Mouse (Mus musculus) CD8-positive naive resting alpha-beta T cell, adult 2 months (primary cell): ENCODE data around the gene Rbp1.

Experiments used
- DNase-seq, 2 experiments: peaks; one replicate each; pipeline ENCODE4 v3.0.0; 2022; ENCODE audit warnings: low read depth in 2 of 2, low spot score in 2 of 2

Gene Rbp1

DNA sequence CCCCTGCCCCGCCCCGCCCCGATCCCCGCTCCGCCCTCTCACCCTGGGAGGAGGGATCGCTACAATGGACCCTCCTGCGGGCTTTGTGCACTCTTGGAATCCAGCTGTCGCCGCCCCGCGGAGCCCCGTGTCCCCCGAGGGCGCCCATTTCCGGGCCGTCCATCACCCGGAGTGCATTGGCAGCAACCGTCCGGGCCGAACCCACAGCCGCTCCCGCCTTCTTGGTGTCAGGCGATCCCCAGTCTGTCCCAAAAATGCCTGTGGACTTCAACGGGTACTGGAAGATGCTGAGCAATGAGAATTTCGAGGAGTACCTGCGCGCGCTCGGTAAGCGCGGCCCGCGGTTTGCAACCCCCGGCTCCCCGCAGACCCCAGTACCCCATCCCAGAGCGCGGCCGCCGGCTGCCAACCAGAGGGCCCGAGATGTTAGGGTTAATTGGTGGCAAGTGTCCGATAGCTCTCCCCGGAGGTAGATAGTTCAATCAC, 2.0 kb downstream of the Rbp1 start:
- no peak for DNase-seq

DNA sequence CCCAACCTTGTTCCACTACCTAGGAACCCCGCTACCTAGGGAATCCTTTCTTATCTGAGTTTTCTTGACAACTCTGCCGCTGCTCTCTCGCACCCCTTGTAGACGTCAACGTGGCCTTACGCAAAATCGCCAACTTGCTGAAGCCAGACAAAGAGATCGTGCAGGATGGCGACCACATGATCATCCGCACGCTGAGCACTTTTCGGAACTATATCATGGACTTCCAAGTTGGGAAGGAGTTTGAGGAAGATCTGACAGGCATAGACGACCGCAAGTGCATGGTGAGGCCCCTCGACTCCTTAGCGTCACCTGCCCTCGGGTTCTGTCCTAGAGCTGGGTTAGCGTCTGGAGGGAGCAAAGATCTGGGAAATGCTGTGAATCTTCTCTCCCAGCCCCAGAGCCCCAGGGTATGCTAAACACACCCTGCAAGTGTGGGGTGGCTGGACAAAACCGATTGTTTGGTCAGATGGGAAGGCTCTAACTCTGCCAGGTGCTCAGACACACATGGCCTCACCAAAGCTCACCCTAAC, 2.7 kb downstream of the Rbp1 start:
- no peak for DNase-seq

DNA sequence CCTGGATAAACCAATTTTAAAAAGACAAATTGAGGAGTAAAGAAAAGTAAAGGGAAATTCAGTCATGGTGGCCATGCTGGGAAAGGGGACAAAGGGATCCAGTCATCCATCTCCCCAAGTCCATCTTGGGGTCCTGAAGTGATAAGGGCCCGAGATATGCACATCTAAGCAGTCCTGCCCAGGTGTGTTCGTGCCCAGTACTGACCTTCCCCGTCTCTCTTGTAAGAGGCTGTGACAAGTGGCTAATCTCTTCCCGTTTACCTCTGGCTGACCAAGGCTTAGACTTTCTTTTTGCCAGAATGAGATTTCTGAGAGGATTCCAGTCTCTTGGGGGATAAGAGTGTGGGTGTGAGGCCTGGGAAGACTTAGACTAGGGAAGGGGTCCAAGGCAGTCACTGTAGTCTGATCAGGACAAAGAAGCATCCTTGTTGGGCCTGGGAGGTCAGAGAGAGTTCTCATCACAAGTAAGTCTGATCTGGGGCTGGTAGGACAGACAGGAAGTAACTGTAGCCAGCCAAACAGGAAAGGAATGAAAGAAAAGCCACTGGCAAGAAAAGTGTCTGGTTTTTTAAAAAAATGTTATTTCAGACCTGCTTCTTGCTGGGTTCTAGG, 5.3 kb downstream of the Rbp1 start:
- DNase-seq: no peak

DNA sequence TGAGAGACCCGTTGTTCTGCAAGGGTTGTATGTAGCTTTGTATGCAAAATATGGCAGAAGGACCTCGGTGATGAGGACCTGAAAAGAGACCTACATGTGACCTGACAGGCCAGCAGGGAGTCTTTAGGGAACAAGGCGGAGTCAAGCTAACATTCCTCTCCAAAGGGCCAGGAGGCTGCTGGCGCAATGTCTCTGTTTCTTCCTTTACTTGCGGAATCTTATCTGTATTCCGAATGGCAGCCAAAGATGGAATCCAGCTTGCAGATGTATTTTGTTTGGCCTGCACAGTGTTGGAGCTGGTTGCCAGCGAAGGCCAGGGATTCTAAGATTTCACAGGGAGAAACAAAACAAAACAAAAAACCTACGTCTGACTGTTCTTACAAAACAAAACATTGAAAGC, 6.0 kb downstream of the Rbp1 start:
- no peak for DNase-seq

DNA sequence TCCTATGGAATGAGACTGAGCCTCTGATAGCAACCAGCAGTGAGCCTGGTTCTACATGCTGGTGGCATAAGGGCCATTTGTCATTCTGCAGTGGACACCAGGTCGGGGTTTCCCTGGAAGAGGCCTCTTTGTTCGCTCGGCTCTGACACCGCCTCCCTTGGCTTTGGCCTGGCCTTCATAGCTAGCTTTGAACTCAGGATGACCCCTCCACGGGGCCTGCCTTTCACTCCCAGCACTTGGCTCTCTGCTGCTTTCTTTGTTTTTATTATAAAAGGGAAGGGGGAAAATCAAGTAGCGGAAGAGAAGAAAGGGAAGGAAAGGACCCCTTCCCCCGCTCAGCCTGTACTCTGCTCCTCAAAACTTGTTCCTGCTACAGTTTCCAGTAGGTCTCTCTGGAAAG, 7.0 kb downstream of the Rbp1 start:
- DNase-seq: no peak

DNA sequence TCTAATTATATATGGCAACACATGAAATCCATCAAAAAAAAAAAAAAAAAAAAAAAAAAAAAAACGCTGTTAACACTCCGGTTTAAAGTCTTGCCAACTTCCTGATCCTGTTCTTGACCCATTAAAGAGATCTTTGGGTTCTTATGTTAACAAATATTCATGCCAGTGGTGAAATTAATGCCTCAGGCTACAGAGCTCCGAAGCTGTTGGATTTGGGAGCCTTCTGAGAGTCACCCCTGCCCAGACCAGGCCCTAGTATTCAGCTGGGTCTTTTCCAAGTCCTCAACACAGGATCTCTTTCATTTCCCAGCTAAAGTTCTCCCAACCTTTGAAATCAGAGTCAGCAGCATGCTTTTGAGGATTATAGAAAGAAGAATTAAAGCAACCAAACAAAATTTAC, 7.8 kb downstream of the Rbp1 start:
- no peak for DNase-seq

DNA sequence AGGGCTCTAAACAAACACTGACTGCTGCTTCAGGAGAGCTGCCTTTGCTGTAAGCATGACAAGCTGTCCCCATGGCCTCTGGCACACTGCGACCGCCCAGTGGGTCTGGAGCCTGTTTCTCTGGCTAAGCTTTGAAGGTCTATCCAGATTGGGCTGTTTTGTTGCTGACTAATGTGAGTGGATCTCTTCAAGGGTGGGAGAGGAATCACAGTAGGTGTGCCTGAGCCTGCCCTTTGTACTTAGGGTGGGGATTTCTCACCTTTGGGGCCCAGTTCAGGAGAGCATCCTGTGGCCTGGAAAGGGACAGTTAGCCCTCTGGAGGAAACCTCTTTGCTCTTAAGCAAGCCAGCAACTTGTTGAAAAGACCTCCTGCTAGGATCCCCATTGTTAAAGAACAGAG, 10.3 kb downstream of the Rbp1 start:
- no peak for DNase-seq

DNA sequence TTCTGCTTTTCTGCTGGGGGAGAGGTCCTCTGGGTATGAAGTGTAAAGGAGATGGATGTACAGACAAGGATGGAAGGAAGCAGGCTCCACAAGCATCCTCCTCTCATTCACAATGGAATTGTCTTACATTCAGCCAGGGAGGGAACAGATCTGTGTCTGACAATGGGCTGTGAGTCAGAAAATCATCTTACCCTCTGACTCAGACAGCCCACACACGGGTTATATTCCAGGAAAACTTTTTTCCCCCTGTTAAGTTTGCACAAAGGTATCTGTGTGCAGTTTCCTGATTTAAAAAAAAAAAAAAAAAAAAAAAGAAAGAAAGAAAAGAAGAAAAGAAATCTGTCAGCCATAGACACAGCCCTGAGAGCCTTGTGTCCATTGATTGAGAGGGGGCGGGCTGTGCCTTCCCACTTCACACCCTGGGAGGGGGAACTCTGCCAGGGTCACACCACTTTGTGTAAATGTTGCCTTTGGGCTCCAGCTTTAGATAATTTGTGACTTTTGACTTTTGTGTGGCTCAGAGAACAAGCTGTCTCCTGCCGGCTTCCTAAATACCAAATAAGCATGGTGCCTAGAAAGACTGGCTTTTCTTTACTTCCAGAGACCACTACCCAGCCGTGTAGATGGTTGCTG, 11.3 kb downstream of the Rbp1 start:
- no peak for DNase-seq

DNA sequence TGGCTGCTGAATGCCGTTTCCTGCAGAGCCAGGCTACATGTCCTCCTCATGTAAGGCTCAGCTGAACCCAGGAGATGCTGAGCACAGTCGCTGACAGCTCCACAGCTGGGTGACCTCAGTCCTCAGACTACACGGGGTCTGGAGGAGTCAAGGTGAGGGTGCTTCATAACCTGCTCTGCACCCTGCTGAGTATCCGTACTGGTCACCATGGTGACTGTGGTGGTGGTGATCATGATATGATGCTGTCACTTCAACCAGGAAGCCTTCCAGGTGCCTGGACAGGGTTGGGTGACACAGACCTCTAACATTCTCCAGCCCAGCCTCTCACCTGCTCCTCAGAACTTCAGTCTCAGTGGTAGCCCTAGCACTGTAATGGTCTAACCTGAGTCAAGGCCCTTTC, 15.1 kb downstream of the Rbp1 start:
- DNase-seq: no peak

DNA sequence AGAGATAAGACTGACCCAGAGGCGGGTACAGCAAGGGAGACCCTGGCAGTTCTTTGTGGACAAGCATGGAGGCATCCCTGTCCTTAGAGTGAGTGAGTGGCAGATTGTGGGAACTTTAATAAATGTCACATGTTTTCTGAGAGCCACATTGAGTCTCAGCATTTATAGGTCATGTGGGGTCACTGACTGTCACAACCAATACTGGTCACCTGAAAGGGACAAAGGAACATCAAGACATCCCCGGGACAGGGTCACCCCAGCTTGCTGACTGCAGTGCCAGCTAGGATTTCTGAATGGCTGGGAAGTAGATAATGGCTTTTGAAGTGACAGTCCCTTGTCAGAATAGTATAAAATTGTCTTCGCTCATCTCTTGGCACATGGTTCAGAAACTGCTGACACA, 16.3 kb downstream of the Rbp1 start:
- no peak for DNase-seq

DNA sequence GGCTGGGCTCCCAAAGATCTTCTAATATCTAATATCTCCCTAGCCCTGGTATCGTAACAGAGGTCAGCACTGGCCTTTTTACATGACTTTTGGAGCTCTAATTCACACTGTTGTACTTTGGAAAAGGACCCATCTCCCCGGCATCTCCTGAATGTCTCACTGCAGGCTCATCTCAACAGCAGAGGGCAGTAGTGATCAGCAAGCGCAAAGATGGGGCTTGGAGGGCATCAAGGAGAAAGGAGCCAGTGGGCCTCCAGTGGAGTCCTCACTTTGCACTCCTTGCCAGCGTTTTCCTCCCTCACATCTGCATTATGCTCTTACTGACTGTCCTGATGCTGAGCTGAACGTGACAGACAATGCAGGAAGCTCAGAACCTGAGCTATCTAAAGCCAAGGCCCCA, 19.9 kb downstream of the Rbp1 start:
- DNase-seq: no peak

DNA sequence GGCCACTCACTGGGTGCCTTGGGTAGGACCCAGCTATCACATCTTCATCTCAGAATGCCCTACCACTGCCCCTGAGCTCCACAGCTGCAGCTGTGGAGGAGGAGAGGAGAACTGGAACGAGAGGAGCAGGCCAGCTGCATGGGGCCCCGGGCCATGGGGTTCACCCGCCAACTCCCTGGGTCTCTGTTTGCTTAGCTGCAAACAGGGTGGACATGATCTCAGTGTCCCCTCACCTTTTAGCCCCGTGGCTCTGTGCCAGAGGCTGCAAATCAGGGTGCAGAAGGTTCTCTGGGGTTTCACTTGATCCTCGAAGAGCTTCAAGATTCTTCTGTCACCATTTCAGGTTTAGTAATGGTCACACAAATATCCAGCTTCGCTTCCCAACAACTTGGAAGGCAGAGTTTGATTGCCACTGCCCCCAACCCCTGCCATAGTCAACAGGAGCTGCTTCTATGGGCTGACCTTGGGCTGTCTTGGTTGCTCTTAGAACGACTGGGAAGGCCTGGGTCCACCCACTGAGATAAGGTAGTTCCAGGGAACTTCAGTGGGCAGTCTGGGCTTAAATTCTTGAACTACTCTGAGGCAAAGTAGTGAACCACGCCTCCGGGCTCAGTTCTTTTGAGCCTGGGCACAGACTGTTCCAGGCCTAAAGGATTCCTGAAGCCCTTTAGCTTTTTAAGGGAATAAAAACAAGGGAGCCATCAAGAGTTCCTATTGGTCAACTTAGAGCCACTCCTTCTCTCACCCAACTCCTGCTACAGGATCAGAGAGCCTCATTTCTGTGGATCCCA, 22.8 kb downstream of the Rbp1 start:
- DNase-seq: no peak

DNA sequence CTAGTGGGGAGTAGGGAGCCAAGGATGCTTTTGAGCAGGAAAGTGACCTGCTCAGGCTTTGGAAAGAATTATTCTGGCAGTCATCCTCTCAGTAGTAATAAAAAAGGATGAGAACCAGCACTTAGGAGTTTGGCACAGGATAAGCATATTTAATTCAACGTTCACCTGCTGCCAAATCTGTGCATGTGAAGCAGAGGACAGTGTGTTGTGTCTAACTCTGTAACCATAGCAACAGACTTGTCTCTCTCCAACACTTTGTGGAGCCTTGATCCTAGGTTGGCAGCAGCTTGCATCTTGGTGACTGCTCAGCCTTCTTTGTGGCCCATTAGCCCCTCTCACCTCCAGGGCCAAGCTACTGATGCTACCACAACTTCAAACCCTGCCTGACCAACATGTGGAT, 28.2 kb downstream of the Rbp1 start:
- DNase-seq: no peak

DNA sequence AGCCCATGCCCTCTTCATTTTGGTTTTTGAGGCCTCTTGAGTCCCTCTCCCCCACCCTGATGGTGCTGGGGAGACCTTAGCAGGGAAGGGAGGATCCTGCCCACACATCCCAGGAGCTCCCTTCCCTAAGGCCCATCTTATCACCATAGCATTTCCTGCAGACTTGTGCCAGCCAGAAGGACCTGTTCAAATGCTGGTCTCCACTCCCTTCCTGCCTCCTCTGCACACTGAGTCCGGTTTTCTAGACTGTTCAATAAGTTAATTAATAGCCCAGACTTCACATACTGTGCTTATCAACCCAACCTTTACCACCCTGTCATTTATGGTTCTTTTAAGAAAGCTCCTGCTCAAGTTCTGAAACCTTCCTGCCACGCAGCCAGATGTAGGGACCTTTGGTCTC, 43.9 kb downstream of the Rbp1 start:
- no peak for DNase-seq

DNA sequence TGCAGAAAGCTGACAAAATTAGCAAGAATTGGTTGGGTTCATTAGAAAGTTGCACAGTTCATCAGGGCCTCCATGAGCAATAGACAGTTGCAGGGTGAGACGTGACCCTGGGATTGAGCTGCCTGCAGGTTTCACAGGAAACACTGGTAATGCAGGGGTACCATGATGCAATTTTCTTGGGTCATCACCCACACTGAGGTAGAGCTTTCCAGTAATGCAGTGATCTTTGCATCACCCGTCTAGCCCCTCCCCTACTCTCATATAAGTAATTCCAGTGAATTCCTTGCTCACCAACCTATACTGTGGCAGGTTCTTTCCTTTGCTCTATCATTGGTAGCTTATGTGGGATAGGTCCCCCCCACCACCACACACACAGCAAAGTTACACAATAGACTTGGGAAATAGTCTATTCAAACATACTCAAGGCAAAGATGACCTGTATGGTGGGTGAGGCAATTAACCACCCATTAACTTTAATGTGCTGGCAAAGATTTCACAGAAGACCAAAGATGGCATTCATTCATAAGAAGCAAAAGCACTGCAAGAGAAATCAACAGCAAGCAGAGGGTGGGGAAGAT, 57.5 kb downstream of the Rbp1 start:
- no peak for DNase-seq

DNA sequence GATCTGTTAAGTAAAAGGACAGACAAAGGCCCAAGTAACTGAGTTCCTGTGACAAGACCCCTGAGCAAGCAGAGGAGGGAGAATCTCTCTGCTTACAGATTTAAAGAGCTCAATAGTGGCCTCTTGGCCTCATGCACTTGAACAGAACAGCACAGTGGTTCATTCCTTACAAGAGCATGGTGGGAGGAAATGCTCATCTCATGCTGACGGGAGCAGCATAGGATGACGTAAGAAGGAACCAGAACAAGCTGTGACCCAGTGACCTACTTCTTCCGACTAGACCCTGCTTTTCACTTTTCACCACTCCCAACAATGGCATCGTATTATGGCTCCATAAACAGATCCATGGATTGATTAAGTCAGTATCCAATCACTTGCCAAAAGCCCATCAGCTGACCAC, 59.5 kb downstream of the Rbp1 start:
- DNase-seq: no peak

DNA sequence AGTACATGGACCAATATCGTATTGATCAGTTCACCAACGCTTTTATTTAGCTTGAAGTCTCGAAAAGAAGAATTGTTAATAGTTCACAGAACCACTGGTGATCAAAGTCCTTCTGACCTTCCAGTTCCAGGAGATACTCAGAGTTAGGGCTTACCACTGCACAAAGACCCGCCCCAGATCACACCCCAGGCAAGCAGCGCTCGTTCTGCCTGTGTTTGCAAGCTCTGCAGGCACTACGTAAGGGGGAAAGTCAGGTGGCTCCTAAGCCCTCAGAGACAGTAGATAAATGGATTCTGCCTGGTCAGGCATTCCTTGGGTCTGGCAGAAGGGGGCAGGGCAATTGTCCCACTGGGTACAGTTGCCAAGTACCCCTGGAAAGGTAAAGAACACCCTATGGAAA, 62.3 kb downstream of the Rbp1 start:
- DNase-seq: no peak

DNA sequence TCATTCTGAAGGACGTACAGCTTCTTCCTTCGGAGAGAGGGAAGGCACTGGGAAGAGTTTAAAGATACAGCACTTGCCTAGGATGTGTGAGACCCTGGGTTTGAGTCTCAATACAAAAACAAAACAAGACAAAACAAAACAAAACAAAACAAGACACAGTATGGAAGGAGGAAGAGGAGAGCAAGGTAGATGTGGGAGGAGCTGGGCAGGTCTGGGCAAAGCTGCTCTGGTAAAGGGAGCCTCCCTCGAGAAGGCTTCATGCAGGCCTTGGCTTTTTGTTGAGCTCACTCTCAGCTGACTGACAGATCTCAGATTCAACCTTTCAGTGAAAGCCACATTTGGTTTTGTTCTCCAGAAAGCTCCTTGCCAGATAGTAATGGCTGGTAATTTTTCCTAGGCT, 63.1 kb downstream of the Rbp1 start, which contains the start of gene Rbp2:
Rbp2 (plus strand) TSS at position 301 of the 400 bp plus-strand sequence.
- no peak for DNase-seq

DNA sequence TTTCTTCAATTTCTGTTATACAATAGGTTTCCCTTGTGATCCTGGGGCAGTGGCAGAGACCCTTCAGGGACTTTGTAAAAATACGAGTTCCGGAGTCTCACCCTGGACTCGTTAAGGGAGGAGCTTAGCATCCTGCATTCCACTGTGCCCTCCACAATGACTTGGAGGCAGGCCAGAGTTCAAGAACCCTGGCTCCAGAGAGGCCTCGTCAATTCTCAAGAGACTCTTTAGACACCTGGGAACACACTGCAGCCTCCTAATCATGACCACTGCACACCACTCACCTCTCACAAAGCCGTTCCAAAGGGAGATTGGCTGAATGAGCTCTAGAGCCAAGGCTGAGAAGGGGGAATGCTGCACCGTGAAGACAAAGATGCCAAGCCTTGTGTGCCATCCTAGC, 64.5 kb downstream of the Rbp1 start:
- DNase-seq: no peak

DNA sequence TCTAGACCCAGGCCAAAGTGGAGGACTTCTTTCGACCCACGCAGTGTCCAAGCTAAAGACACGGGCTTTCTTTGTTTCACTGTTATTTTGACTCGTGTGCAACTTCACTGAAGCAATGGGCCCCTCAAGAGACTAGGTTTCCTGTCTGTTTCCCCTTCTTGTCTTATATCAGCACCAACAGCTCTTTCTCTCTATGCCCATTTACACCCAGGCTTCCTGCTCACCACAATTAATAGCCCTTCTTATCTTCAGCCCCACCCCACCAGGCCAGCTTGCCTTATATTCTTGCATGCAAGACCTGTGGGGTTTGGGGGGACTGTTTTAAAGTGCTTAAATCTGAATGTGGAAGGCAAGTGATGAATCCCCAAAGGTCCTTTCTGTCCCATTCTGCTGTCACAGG, 66.8 kb downstream of the Rbp1 start:
- no peak for DNase-seq

DNA sequence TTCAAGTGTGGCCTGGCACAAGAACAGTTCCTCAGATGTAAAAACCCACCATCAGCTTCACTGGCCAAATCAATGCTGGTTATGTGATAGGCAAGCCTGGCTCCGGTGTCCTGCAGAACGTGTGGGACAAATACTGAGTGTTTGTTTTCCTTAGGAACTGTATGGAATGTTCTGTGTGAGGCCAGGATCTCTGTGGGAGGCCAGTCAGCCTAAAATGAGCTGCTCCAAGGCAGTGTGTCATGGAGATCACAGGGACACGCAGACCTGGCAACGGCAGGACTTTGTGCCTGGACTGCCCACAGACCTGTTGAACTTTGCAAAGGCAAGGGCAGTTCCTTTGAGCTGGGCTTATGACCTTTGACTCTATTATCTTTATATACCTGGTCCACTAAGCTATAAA, 67.4 kb downstream of the Rbp1 start:
- DNase-seq: no peak

DNA sequence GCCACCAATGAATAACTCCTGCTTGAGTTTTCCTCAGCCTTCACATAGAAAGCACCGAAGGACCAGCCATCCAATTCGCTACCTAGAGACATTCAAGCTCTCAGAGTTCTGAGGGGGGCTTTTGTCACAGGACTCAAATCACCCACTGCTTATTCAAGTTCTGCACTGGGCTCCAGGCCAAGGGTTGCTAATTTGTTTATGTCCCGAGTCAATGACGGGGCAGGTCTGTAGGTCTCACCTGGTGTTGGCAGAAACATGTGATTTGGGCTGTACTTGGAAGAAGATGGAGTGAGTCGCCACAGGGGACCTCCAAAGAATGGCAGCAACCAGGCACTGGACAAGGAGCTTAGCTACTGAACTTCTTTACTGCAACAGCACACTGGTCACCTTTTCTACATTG, 68.3 kb downstream of the Rbp1 start:
- no peak for DNase-seq
